Comparison of ENCODE assay signal across 8 mouse cellular contexts in the genomic region with DNA sequence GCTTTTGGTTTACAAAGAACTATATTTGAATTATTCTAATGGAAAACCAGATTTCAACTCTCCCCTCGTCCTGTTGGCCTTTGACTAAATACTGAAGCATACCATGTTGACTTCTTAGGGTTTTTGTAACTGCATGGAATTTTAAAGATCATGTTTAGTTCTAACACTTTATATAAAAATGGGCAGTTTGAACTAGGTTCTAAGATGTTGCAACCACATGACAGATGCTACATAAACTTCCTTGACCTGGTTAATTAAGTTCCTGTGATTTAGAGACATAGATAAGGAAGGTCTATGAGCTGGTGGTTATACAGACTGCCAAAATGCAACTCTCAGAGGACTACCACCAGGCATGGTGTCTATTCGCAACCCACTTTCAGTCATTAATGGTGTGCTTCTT. TPM values are rescaled to one million over a fixed set of nuclear protein-coding genes. Genes with fewer than 3 reads are reported as not detected.
A peak's percentile ranks its signal among the peaks of the same experiment; 100 is the strongest.
DNase-seq lines count a peak whose midpoint lies in the region; ATAC-seq lines count a peak whose summit lies in the region.
"Had no signal": no experiment of that assay in that cellular context is flagged by ENCODE, and none has a peak within 500 bp of the region (broad histone marks: within the 10 kb centered on the region; RNA-seq: fewer than 3 reads in every experiment).

No protein-coding gene starts in this region.

- WGBS in heart, embryonic 15.5 days: 86% methylated on average over 2 of the region's 2 CpGs
- WGBS in neural tube, embryonic 12.5 days: 86% methylated on average over 2 of the region's 2 CpGs
- WGBS in liver, embryonic 13.5 days (ENCODE audit: insufficient replicate concordance): 83% methylated on average over 2 of the region's 2 CpGs

- no peak for DNase-seq in heart, postnatal 25 days (ENCODE audit: low spot score)
- DNase-seq in neural tube, embryonic 10.5 days (ENCODE audit: extremely low spot score, low spot score): no peak
- DNase-seq in liver, embryonic 13.5 days: no peak
- DNase-seq in thymus, postnatal 25 days: no peak
- DNase-seq: right cerebral cortex, adult 18-20 months had no signal

- no peaks in the 10 kb centered on the region for H3K36me3 ChIP-seq in heart, embryonic 15.5 days
- no peaks in the 10 kb centered on the region for H3K36me3 ChIP-seq in neural tube, embryonic 12.5 days
- H3K36me3 ChIP-seq in liver, embryonic 13.5 days: peaks cover 35% of the 10 kb centered on the region

- H3K9ac ChIP-seq in heart, embryonic 15.5 days: no peak overlapping the region
- no peak overlapping the region for H3K9ac ChIP-seq in neural tube, embryonic 12.5 days
- H3K9ac ChIP-seq in liver, embryonic 13.5 days: peak overlapping the region; percentile 99

- no peaks in the 10 kb centered on the region for H3K9me3 ChIP-seq in heart, embryonic 15.5 days (replicated peaks)
- H3K9me3 ChIP-seq in neural tube, embryonic 12.5 days: no peaks in the 10 kb centered on the region
- H3K9me3 ChIP-seq in liver, embryonic 13.5 days (replicated peaks): no peaks in the 10 kb centered on the region

- no peaks in the 10 kb centered on the region for H3K27me3 ChIP-seq in heart, embryonic 15.5 days
- H3K27me3 ChIP-seq in neural tube, embryonic 12.5 days (replicated peaks): no peaks in the 10 kb centered on the region
- H3K27me3 ChIP-seq in liver, embryonic 13.5 days: no peaks in the 10 kb centered on the region

- H3K27ac ChIP-seq in heart, embryonic 15.5 days: no peak overlapping the region
- no peak overlapping the region for H3K27ac ChIP-seq in neural tube, embryonic 12.5 days
- peak overlapping the region; percentile 62 for H3K27ac ChIP-seq in liver, embryonic 13.5 days

- ATAC-seq in heart, embryonic 15.5 days (replicated peaks; ENCODE audit: insufficient number of reproducible peaks, insufficient read depth, low FRiP score, low read depth): no peak
- no peak for ATAC-seq in neural tube, embryonic 12.5 days (ENCODE audit: low FRiP score, low read depth)
- ATAC-seq in liver, embryonic 13.5 days (ENCODE audit: low read depth): no peak
- ATAC-seq in monocyte, adult 5-6 weeks (replicated peaks; ENCODE audit: insufficient number of reproducible peaks, low FRiP score, low TSS enrichment, poor library complexity, severe bottlenecking): no peak

- H3K4me1 ChIP-seq in heart, embryonic 15.5 days (replicated peaks): peaks cover 26% of the 10 kb centered on the region
- peaks cover 9% of the 10 kb centered on the region; the same call in 1 of the 2 replicates for H3K4me1 ChIP-seq in neural tube, embryonic 12.5 days
- peaks cover 67% of the 10 kb centered on the region for H3K4me1 ChIP-seq in liver, embryonic 13.5 days (replicated peaks)

- peak overlapping the region; percentile 90 for H3K4me2 ChIP-seq in heart, embryonic 15.5 days
- H3K4me2 ChIP-seq in neural tube, embryonic 12.5 days (replicated peaks): 0 out of 2 replicates have a peak overlapping the region, but pooled peaks have one; percentile 99
- H3K4me2 ChIP-seq in liver, embryonic 13.5 days: peak overlapping the region; percentile 92

- peak overlapping the region; percentile 69; the same call in 1 of the 2 replicates for H3K4me3 ChIP-seq in heart, embryonic 15.5 days
- H3K4me3 ChIP-seq in neural tube, embryonic 12.5 days: no peak overlapping the region
- peak overlapping the region; percentile 99 for H3K4me3 ChIP-seq in liver, embryonic 13.5 days (replicated peaks)

- intact Hi-C loops in heart, postnatal 25 days (cut with DNase I): loop anchor here (10.0 kb wide), 1 partner anchor 208 kb away; no protein-coding TSS in a partner anchor

RNA-seq across cellular contexts. Expression of gene Man1a, which starts 4.1 kb away (rescaled TPM):
- 5.3 and 7.0 TPM in 2 replicates for polyA plus RNA-seq in heart, embryonic 15.5 days (2015; fragmentation: Nextera tagmentation; extraction: Ambion mirVana)
- total RNA-seq in heart, postnatal 25 days (2021): 10 to 100 TPM; 35.0 to 36.2 TPM
- 3.3 and 4.5 TPM in 2 replicates for polyA plus RNA-seq in neural tube, embryonic 12.5 days (2016; fragmentation: Nextera tagmentation; extraction: Ambion mirVana)
- polyA plus RNA-seq in liver, embryonic 13.5 days (2015; fragmentation: Nextera tagmentation; extraction: Ambion mirVana): 8.2 and 11.2 TPM in 2 replicates
- total RNA-seq in monocyte, adult 5-6 weeks (2017): 119 to 131 TPM (median 129 TPM) in 3 replicates
